Mouse (Mus musculus): Measurements from ENCODE around the gene Heatr3.

Gene Heatr3

GRCm38 (mm10) chr8:88137748-88138484, at the start of gene Heatr3:
Heatr3 (plus strand) TSS chr8:88137855.
- peak; percentile 98 for DNase-seq (ENCODE audit: low spot score)

GRCm38 (mm10) chr8:88088006-88088405, 49.6 kb upstream of the Heatr3 start:
- no peak for DNase-seq (ENCODE audit: low spot score)

- DNase-seq (ENCODE audit: low spot score), result no peak
Observed at GRCm38 (mm10) chr8:88091661-88092060, 46.0 kb upstream of the Heatr3 start.

GRCm38 (mm10) chr8:88093367-88093766, 44.3 kb upstream of the Heatr3 start:
- DNase-seq (ENCODE audit: low spot score), result no peak

GRCm38 (mm10) chr8:88098856-88099255, 38.8 kb upstream of the Heatr3 start:
- no peak for DNase-seq (ENCODE audit: low spot score)

- peak; percentile 82 for DNase-seq (ENCODE audit: low spot score)
Observed at GRCm38 (mm10) chr8:88099526-88099925, 38.1 kb upstream of the Heatr3 start.

GRCm38 (mm10) chr8:88109241-88109640, 28.4 kb upstream of the Heatr3 start:
- no peak for DNase-seq (ENCODE audit: low spot score)

- DNase-seq (ENCODE audit: low spot score), result peak; percentile 97
Observed at GRCm38 (mm10) chr8:88118456-88119036, 19.1 kb upstream of the Heatr3 start, which contains the start of gene Cnep1r1. Cnep1r1 (plus strand) TSS chr8:88118769.

- peak; percentile 27 for DNase-seq (ENCODE audit: low spot score)
Observed at GRCm38 (mm10) chr8:88119076-88119475, 18.6 kb upstream of the Heatr3 start.

- DNase-seq (ENCODE audit: low spot score), result no peak
Observed at GRCm38 (mm10) chr8:88124850-88125249, 12.8 kb upstream of the Heatr3 start.

GRCm38 (mm10) chr8:88129397-88129796, 8.3 kb upstream of the Heatr3 start:
- no peak for DNase-seq (ENCODE audit: low spot score)

- DNase-seq (ENCODE audit: low spot score), result no peak
Observed at GRCm38 (mm10) chr8:88130754-88131317, 6.8 kb upstream of the Heatr3 start.

- no peak for DNase-seq (ENCODE audit: low spot score)
Observed at GRCm38 (mm10) chr8:88139256-88139655, 1.6 kb downstream of the Heatr3 start.

GRCm38 (mm10) chr8:88141629-88142028, 4.0 kb downstream of the Heatr3 start:
- no peak for DNase-seq (ENCODE audit: low spot score)

- DNase-seq (ENCODE audit: low spot score), result no peak
Observed at GRCm38 (mm10) chr8:88144041-88144440, 6.4 kb downstream of the Heatr3 start.

- no peak for DNase-seq (ENCODE audit: low spot score)
Observed at GRCm38 (mm10) chr8:88150910-88151371, 13.3 kb downstream of the Heatr3 start.

GRCm38 (mm10) chr8:88160237-88160995, 22.8 kb downstream of the Heatr3 start:
- no peak for DNase-seq (ENCODE audit: low spot score)

- DNase-seq (ENCODE audit: low spot score), result peak; percentile 80
Observed at GRCm38 (mm10) chr8:88161439-88161838, 23.8 kb downstream of the Heatr3 start.

- no peak for DNase-seq (ENCODE audit: low spot score)
Observed at GRCm38 (mm10) chr8:88175264-88175663, 37.6 kb downstream of the Heatr3 start.

- DNase-seq (ENCODE audit: low spot score), result no peak
Observed at GRCm38 (mm10) chr8:88177291-88177690, 39.6 kb downstream of the Heatr3 start.

- no peak for DNase-seq (ENCODE audit: low spot score)
Observed at GRCm38 (mm10) chr8:88183121-88183520, 45.5 kb downstream of the Heatr3 start.

GRCm38 (mm10) chr8:88184914-88185313, 47.3 kb downstream of the Heatr3 start:
- DNase-seq (ENCODE audit: low spot score), result no peak

All from retina, embryonic 14.5 days (tissue).